Mouse (Mus musculus) heart, postnatal 0 days (tissue): ENCODE measurements around the gene Gpbp1.

Source experiments
- CTCF ChIP-seq: IDR thresholded peaks from 2 replicates; pipeline ENCODE4 v1.5.1; 2016; ENCODE audit warnings: antibody characterized with exemption, control low read depth, low read depth
- EP300 ChIP-seq: IDR thresholded peaks from 2 replicates; pipeline ENCODE4 v1.6.1; 2016; ENCODE audit warnings: antibody characterized with exemption, low read depth

DNA sequence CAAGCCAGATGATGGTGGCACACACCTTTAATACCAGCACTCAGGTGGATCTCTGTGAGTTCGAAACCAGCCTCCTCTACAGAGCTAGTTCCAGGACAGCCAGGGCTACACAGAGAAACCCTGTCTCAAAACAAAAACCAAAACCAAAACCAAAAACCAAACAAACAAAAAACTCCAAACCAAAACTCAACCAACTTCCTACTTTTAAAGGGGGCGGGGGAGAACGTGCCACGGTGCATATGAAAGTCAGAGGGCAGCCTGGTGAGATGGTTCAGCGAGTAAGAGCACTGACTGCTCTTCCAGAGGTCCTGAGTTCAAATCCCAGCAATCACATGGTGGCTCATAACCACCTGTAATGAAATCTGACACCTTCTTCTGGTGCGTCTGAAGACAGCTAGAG is 18.7 kb upstream of the Gpbp1 start:
- TF ChIP-seq CTCF, result no peak
- TF ChIP-seq EP300, result no peak
